Mouse (Mus musculus) liver, adult 2 months (tissue): ENCODE results near the gene Gcm1.

Experiments
- CTCF ChIP-seq: fragments of 200-500 bp; IDR thresholded peaks from 2 replicates; pipeline ENCODE4 v1.5.1; 2011; ENCODE audit warnings: low read depth, low read length, control low read depth
- POLR2A ChIP-seq: fragments of 200-500 bp; IDR thresholded peaks from 2 replicates; pipeline ENCODE4 v1.6.1; 2011; ENCODE audit warnings: low read length, control low read depth; ENCODE audit not compliant: insufficient read depth; ENCODE audit errors: extremely low read depth

DNA sequence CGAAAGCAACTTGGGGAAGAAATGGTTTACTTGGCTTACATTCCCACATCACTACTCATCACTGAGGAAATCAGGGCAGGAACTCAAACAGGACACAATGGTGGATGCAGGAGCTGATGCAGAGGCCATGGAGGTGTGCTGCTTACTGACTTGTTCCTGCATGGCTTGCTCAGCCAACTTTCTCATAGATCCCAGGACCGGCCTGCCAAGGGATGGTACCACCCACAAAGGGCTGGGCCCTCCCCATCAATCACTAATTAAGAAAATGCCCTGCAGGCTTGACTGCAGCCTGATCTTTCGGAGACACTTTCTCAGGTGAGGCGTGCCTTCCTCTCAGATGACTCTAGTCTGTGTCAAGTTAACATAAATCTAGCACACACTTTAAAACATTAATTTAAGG lies 55.1 kb downstream of the Gcm1 start:
- TF ChIP-seq CTCF: no peak
- TF ChIP-seq POLR2A: no peak
